In genomic region chr7:4080552-4080951, GRCm38 (mm10) we compare ENCODE assay signal across 18 mouse cellular contexts. TPM values are rescaled to one million over a fixed set of nuclear protein-coding genes. Genes with fewer than 3 reads are reported as not detected.
DNase-seq lines count a peak whose midpoint lies in the region; ATAC-seq and TF ChIP-seq lines count a peak whose summit lies in the region.
"Had no signal": no experiment of that assay in that cellular context is flagged by ENCODE, and none has a peak within 500 bp of the region (broad histone marks: within the 10 kb centered on the region; RNA-seq: fewer than 3 reads in every experiment).

No protein-coding gene starts in this region.

- WGBS in liver, adult 2 months: 84% methylated on average over 4 of the region's 4 CpGs
- 88% methylated on average over 4 of the region's 4 CpGs for WGBS in forebrain, embryonic 12.5 days

- TF ChIP-seq POLR2A in liver, adult 2 months (IDR thresholded peaks at IDR 0.05; ENCODE audit: extremely low read depth, insufficient read depth, low read length): no peak
- no peak for TF ChIP-seq POLR2A in MEL (IDR thresholded peaks at IDR 0.05; ENCODE audit: control insufficient read depth in 1 of 2, insufficient read depth in 1 of 2, low read depth in 1 of 2, low read length in 2 of 2, poor library complexity in 1 of 2)

- H3K4me1 ChIP-seq in liver, adult 2 months (ENCODE audit: control insufficient read depth, insufficient read depth, low read length): no peaks in the 10 kb centered on the region; the same call in 1 of the 2 replicates
- H3K4me1 ChIP-seq in MEL (ENCODE audit: control insufficient read depth in 1 of 2, insufficient read depth in 2 of 2, low read length in 2 of 2): peaks cover 3 to 14% of the 10 kb centered on the region in 2 experiments
- no peaks in the 10 kb centered on the region for H3K4me1 ChIP-seq in forebrain, embryonic 12.5 days
- H3K4me1 ChIP-seq: embryonic facial prominence, embryonic 15.5 days; forebrain, embryonic 13.5 days; limb, embryonic 10.5 days had no signal

- intact Hi-C loops in left cerebral cortex, adult 2 months (cut with DNase I): no loop called here

- no peak overlapping the region for H3K9ac ChIP-seq in liver, adult 2 months (ENCODE audit: low read depth, low read length)
- H3K9ac ChIP-seq in MEL (ENCODE audit: control insufficient read depth, low read depth, low read length, poor library complexity, severe bottlenecking): no peak overlapping the region
- H3K9ac ChIP-seq in forebrain, embryonic 12.5 days: no peak overlapping the region
- H3K9ac ChIP-seq: embryonic facial prominence, embryonic 15.5 days; forebrain, embryonic 13.5 days; liver, embryonic 15.5 days had no signal

- H3K79me2 ChIP-seq in liver, adult 2 months (ENCODE audit: control insufficient read depth, insufficient read depth, low read length): no peaks in the 10 kb centered on the region
- no peaks in the 10 kb centered on the region for H3K79me2 ChIP-seq in MEL (ENCODE audit: control insufficient read depth, insufficient read depth, low read length, poor library complexity)

- ATAC-seq in megakaryocyte progenitor cell, adult 5-6 weeks (replicated peaks; ENCODE audit: poor library complexity): peak; percentile 62
- ATAC-seq in forebrain, embryonic 12.5 days (ENCODE audit: low FRiP score): no peak
- ATAC-seq: forebrain, embryonic 13.5 days; hindbrain, embryonic 16.5 days; Patski had no signal

- H3K4me3 ChIP-seq in liver, adult 2 months (ENCODE audit: insufficient read depth, low read depth, low read length): no peak overlapping the region
- no peak overlapping the region for H3K4me3 ChIP-seq in MEL (ENCODE audit: control insufficient read depth in 1 of 2, insufficient read depth in 1 of 2, low read depth in 2 of 2, low read length in 2 of 2)
- no peak overlapping the region for H3K4me3 ChIP-seq in left cerebral cortex, adult 2 months
- no peak overlapping the region for H3K4me3 ChIP-seq in forebrain, embryonic 12.5 days (replicated peaks)
- H3K4me3 ChIP-seq: embryonic facial prominence, embryonic 15.5 days; forebrain, embryonic 13.5 days; limb, embryonic 10.5 days; liver, embryonic 15.5 days had no signal

- H3K9me3 ChIP-seq in MEL (replicated peaks; ENCODE audit: insufficient read depth, low read length): no peaks in the 10 kb centered on the region
- no peaks in the 10 kb centered on the region for H3K9me3 ChIP-seq in forebrain, embryonic 12.5 days
- H3K9me3 ChIP-seq: embryonic facial prominence, embryonic 15.5 days; forebrain, embryonic 13.5 days; limb, embryonic 10.5 days; liver, embryonic 15.5 days had no signal

- H3K36me3 ChIP-seq in liver, adult 2 months (ENCODE audit: control insufficient read depth, insufficient read depth, low read length): no peaks in the 10 kb centered on the region
- peaks cover 0 to 11% of the 10 kb centered on the region in 2 experiments; a peak in 2 of 4 replicates for H3K36me3 ChIP-seq in MEL (ENCODE audit: control insufficient read depth in 1 of 2, insufficient read depth in 2 of 2, low read length in 2 of 2)
- no peaks in the 10 kb centered on the region for H3K36me3 ChIP-seq in forebrain, embryonic 12.5 days (replicated peaks)
- H3K36me3 ChIP-seq: embryonic facial prominence, embryonic 15.5 days; limb, embryonic 10.5 days; liver, embryonic 15.5 days had no signal

- H3K27ac ChIP-seq in liver, adult 2 months (replicated peaks; ENCODE audit: insufficient read depth, low read depth, low read length): no peak overlapping the region
- no peak overlapping the region for H3K27ac ChIP-seq in MEL (ENCODE audit: control insufficient read depth, low read depth, low read length)
- no peak overlapping the region for H3K27ac ChIP-seq in left cerebral cortex, adult 2 months
- no peak overlapping the region for H3K27ac ChIP-seq in forebrain, embryonic 12.5 days
- H3K27ac ChIP-seq: embryonic facial prominence, embryonic 15.5 days; forebrain, embryonic 13.5 days; limb, embryonic 10.5 days; liver, embryonic 15.5 days had no signal

- no peak overlapping the region for H3K4me2 ChIP-seq in forebrain, embryonic 12.5 days
- H3K4me2 ChIP-seq: embryonic facial prominence, embryonic 15.5 days; forebrain, embryonic 13.5 days; liver, embryonic 15.5 days; midbrain, embryonic 11.5 days had no signal

- no peaks in the 10 kb centered on the region for H3K27me3 ChIP-seq in liver, adult 2 months (ENCODE audit: control insufficient read depth, insufficient read depth, low read length)
- no peaks in the 10 kb centered on the region for H3K27me3 ChIP-seq in MEL (ENCODE audit: control insufficient read depth in 1 of 2, insufficient read depth in 2 of 2, low read length in 2 of 2)
- H3K27me3 ChIP-seq in forebrain, embryonic 12.5 days: no peaks in the 10 kb centered on the region
- H3K27me3 ChIP-seq: embryonic facial prominence, embryonic 15.5 days; forebrain, embryonic 13.5 days; liver, embryonic 15.5 days; Patski had no signal

- DNase-seq in liver, adult 2 months (ENCODE audit: extremely low read depth, low read depth, low spot score): peak; percentile 32
- no peak for DNase-seq in liver
- peak; percentile 83 for DNase-seq in A20 (ENCODE audit: low read depth, low spot score)
- peak; percentile 70 for DNase-seq in MEL (ENCODE audit: low read depth, low spot score)
- no peak for DNase-seq in left cerebral cortex, adult 2 months (ENCODE audit: extremely low spot score in 1 of 2, low spot score in 2 of 2)
- DNase-seq in ovary, postnatal 36 days (ENCODE audit: low spot score): no peak
- DNase-seq: cerebellum, adult 18-20 months; kidney, adult 8-10 months; thymus, postnatal 14 days had no signal

- TF ChIP-seq CTCF in liver, adult 2 months (IDR thresholded peaks at IDR 0.05; ENCODE audit: low read depth, low read length): no peak
- no peak for TF ChIP-seq CTCF in MEL (IDR thresholded peaks at IDR 0.05 in 2 of 3, conservative IDR thresholded peaks at IDR 0.05 in 1 of 3; ENCODE audit: control insufficient read depth in 1 of 3, insufficient read depth in 1 of 3, low read depth in 2 of 3, low read length in 3 of 3, poor library complexity in 1 of 3, severe bottlenecking in 1 of 3)
- no peak for TF ChIP-seq CTCF in left cerebral cortex, adult 2 months (IDR thresholded peaks at IDR 0.05)

- no peak for TF ChIP-seq RAD21 in MEL (IDR thresholded peaks at IDR 0.05; ENCODE audit: low read depth, low read length)

- peak; percentile 55 to 70 for TF ChIP-seq EP300 in MEL (IDR thresholded peaks at IDR 0.05; ENCODE audit: low read depth in 1 of 2, low read length in 2 of 2)

TF ChIP-seq in MEL, 35 proteins besides CTCF, POLR2A, EP300 and RAD21:
- TF ChIP-seq SIN3A (IDR thresholded peaks at IDR 0.05; ENCODE audit: low read length) (peak; percentile 49; the same call in 1 of the 2 replicates), ETS1 (IDR thresholded peaks at IDR 0.05; ENCODE audit: low read depth, low read length) (peak; percentile 94), MAFK (IDR thresholded peaks at IDR 0.05; ENCODE audit: borderline replicate concordance, low read depth, low read length) (peak; percentile 48; the same call in 1 of the 2 replicates), TAL1 (IDR thresholded peaks at IDR 0.05; ENCODE audit: low read length) (no peak), ZNF384 (IDR thresholded peaks at IDR 0.05; ENCODE audit: low read depth, low read length) (peak; percentile 51; the same call in 1 of the 2 replicates), ZMIZ1 (IDR thresholded peaks at IDR 0.05; ENCODE audit: low read depth, low read length) (no peak), RCOR1 (IDR thresholded peaks at IDR 0.05; ENCODE audit: low read depth, low read length) (peak; percentile 87)
TF ChIP-seq in MEL: peak in this region for 5.

RNA-seq across cellular contexts. Expression of gene Lair1, which starts 17.5 kb away (rescaled TPM):
- total RNA-seq in liver, adult 2 months (2014; rRNA removed): 3.7 and 5.8 TPM in 2 replicates
- 1.4 and 3.7 TPM in 2 replicates for polyA plus RNA-seq in liver, adult 2 months (2012; rRNA removed)
- total RNA-seq in MEL (2012; rRNA removed): 0.15 and 0.42 TPM in 2 replicates
- under 1 TPM in 1 of 2 experiments, not detected in 1; 0.31 TPM for polyA plus RNA-seq in MEL (2012; ENCODE audit: insufficient read depth in 1 of 2, insufficient read length in 2 of 2, low read depth in 1 of 2, low replicate concordance in 2 of 2, missing spikeins in 1 of 2)
- total RNA-seq in megakaryocyte progenitor cell, adult 5-6 weeks (2015): 51.8 and 65.6 TPM in 2 replicates
- total RNA-seq in megakaryocyte progenitor cell, adult 5-6 weeks (2017): 80.4 and 95.9 TPM in 2 replicates
- 1 to 10 TPM; 5.5 to 8.9 TPM for total RNA-seq in left cerebral cortex, adult 2 months (2021)
- polyA plus RNA-seq in forebrain, embryonic 12.5 days (2016; fragmentation: Nextera tagmentation; extraction: Ambion mirVana): 1.9 and 2.4 TPM in 2 replicates

RNA-seq across cellular contexts. Expression of gene Ttyh1, which starts 38.7 kb away (rescaled TPM):
- total RNA-seq in liver, adult 2 months (2014; rRNA removed): 0.65 and 2.8 TPM in 2 replicates
- polyA plus RNA-seq in liver, adult 2 months (2012; rRNA removed): 2.3 and 2.4 TPM in 2 replicates
- total RNA-seq in MEL (2012; rRNA removed): 0.15 and 0.20 TPM in 2 replicates
- under 1 TPM in 1 of 2 experiments, not detected in 1; 0.26 TPM for polyA plus RNA-seq in MEL (2012; ENCODE audit: insufficient read depth in 1 of 2, insufficient read length in 2 of 2, low read depth in 1 of 2, low replicate concordance in 2 of 2, missing spikeins in 1 of 2)
- total RNA-seq in megakaryocyte progenitor cell, adult 5-6 weeks (2015): 0.12 and 0.39 TPM in 2 replicates
- total RNA-seq in megakaryocyte progenitor cell, adult 5-6 weeks (2017): 0.17 TPM in 1 of 2 replicates, not detected in the other
- 100 to 1,000 TPM; 667 to 745 TPM for total RNA-seq in left cerebral cortex, adult 2 months (2021)
- 131 and 143 TPM in 2 replicates for polyA plus RNA-seq in forebrain, embryonic 12.5 days (2016; fragmentation: Nextera tagmentation; extraction: Ambion mirVana)

RNA-seq across cellular contexts. Expression of gene Leng8, which starts 56.3 kb away (rescaled TPM):
- total RNA-seq in liver, adult 2 months (2014; rRNA removed): 36.0 and 36.1 TPM in 2 replicates
- 76.2 and 148 TPM in 2 replicates for polyA plus RNA-seq in liver, adult 2 months (2012; rRNA removed)
- total RNA-seq in MEL (2012; rRNA removed): 28.2 and 29.6 TPM in 2 replicates
- 10 to 100 TPM in 1 of 2 experiments, not detected in 1; 89.9 TPM for polyA plus RNA-seq in MEL (2012; ENCODE audit: insufficient read depth in 1 of 2, insufficient read length in 2 of 2, low read depth in 1 of 2, low replicate concordance in 2 of 2, missing spikeins in 1 of 2)
- 23.2 and 36.4 TPM in 2 replicates for total RNA-seq in megakaryocyte progenitor cell, adult 5-6 weeks (2015)
- total RNA-seq in megakaryocyte progenitor cell, adult 5-6 weeks (2017): 19.5 and 24.1 TPM in 2 replicates
- total RNA-seq in left cerebral cortex, adult 2 months (2021): 100 to 1,000 TPM; 178 to 184 TPM
- polyA plus RNA-seq in forebrain, embryonic 12.5 days (2016; fragmentation: Nextera tagmentation; extraction: Ambion mirVana): 104 and 115 TPM in 2 replicates

Comparison
In these comparisons a context has a peak if more than half of its experiments do, and no peak if none do; other contexts are left out.
1. DNase-seq: peak in liver, adult 2 months (single experiment), A20 (single experiment) and MEL (single experiment); none in liver (single experiment), left cerebral cortex, adult 2 months (0 of 2) and ovary, postnatal 36 days (single experiment).
2. RNA of gene Ttyh1, which starts 38.7 kb away (total RNA-seq): 667 to 745 TPM in left cerebral cortex, adult 2 months; 0.65 to 2.8 TPM in liver, adult 2 months, 0.12 to 0.39 TPM in megakaryocyte progenitor cell, adult 5-6 weeks and 0.15 to 0.20 TPM in MEL; every median in the first group is over 100 times any median in the second.